Mouse (Mus musculus): ENCODE results near the gene Sumo2. TPM values are rescaled to one million over a fixed set of nuclear protein-coding genes. Genes with fewer than 3 reads are reported as not detected.

Sumo2 gene
- total and polyA plus RNA-seq, 2 experiments from 2014 or later: 543 to 1,028 TPM

- Histone ChIP-seq H3K27me3 (ENCODE audit: insufficient read depth, low read length) (no peaks in the 10 kb centered on the region), H3K4me3 (ENCODE audit: low read depth, low read length) (no peak overlapping the region), H3K9me3 (ENCODE audit: low read length) (no peaks in the 10 kb centered on the region), H3K4me2 (ENCODE audit: low read depth, low read length, poor library complexity, severe bottlenecking) (no peak overlapping the region), H3K36me3 (ENCODE audit: insufficient read depth, low read length) (peaks cover 33% of the 10 kb centered on the region), H3K4me1 (ENCODE audit: insufficient read depth, low read length) (no peaks in the 10 kb centered on the region), H3K27ac (ENCODE audit: low read depth, low read length) (no peak overlapping the region), H3K9ac (replicated peaks; ENCODE audit: low read length, poor library complexity, severe bottlenecking) (no peak overlapping the region)
- 81% methylated on average over 2 of the region's 2 CpGs for WGBS
- ATAC-seq (ENCODE audit: low FRiP score) (no peak), DNase-seq (ENCODE audit: low spot score) (no peak)
- TF ChIP-seq CTCF (IDR thresholded peaks at IDR 0.05): no peak
Observed at GRCm38 (mm10) chr11:115522703-115523102, 13.4 kb downstream of the Sumo2 start.

- Histone ChIP-seq H3K9me3 (ENCODE audit: low read length) (no peaks in the 10 kb centered on the region), H3K27ac (ENCODE audit: low read depth, low read length) (no peak overlapping the region), H3K36me3 (ENCODE audit: insufficient read depth, low read length) (peaks cover 33% of the 10 kb centered on the region), H3K27me3 (ENCODE audit: insufficient read depth, low read length) (no peaks in the 10 kb centered on the region), H3K9ac (replicated peaks; ENCODE audit: low read length, poor library complexity, severe bottlenecking) (no peak overlapping the region), H3K4me2 (ENCODE audit: low read depth, low read length, poor library complexity, severe bottlenecking) (no peak overlapping the region), H3K4me3 (ENCODE audit: low read depth, low read length) (no peak overlapping the region), H3K4me1 (ENCODE audit: insufficient read depth, low read length) (no peaks in the 10 kb centered on the region)
- WGBS: 92% methylated on average over 2 of the region's 2 CpGs
- no peak for TF ChIP-seq CTCF (IDR thresholded peaks at IDR 0.05)
- no peak for ATAC-seq (ENCODE audit: low FRiP score)
- no peak for DNase-seq (ENCODE audit: low spot score)
Observed at GRCm38 (mm10) chr11:115522238-115522637, 13.8 kb downstream of the Sumo2 start.

GRCm38 (mm10) chr11:115521080-115521479 is 15.0 kb downstream of the Sumo2 start:
- no peak overlapping the region for H3K4me2 ChIP-seq (ENCODE audit: low read depth, low read length, poor library complexity, severe bottlenecking)
- no peak for TF ChIP-seq CTCF (IDR thresholded peaks at IDR 0.05)
- ATAC-seq (ENCODE audit: low FRiP score) (no peak), DNase-seq (ENCODE audit: low spot score) (no peak)
- H3K9me3 ChIP-seq (ENCODE audit: low read length): no peaks in the 10 kb centered on the region
- no peak overlapping the region for H3K4me3 ChIP-seq (ENCODE audit: low read depth, low read length)
- no peak overlapping the region for H3K9ac ChIP-seq (replicated peaks; ENCODE audit: low read length, poor library complexity, severe bottlenecking)
- no peaks in the 10 kb centered on the region for H3K4me1 ChIP-seq (ENCODE audit: insufficient read depth, low read length)
- H3K36me3 ChIP-seq (ENCODE audit: insufficient read depth, low read length): peaks cover 26% of the 10 kb centered on the region
- no peaks in the 10 kb centered on the region for H3K27me3 ChIP-seq (ENCODE audit: insufficient read depth, low read length)
- no peak overlapping the region for H3K27ac ChIP-seq (ENCODE audit: low read depth, low read length)
- 90% methylated on average over 4 of the region's 4 CpGs for WGBS

GRCm38 (mm10) chr11:115520218-115520617 is 15.9 kb downstream of the Sumo2 start:
- Histone ChIP-seq H3K27me3 (ENCODE audit: insufficient read depth, low read length) (no peaks in the 10 kb centered on the region), H3K4me3 (ENCODE audit: low read depth, low read length) (no peak overlapping the region)
- WGBS: 45% methylated on average over 2 of the region's 2 CpGs

GRCm38 (mm10) chr11:115519581-115519980 is 16.5 kb downstream of the Sumo2 start:
- Histone ChIP-seq H3K9me3 (ENCODE audit: low read length) (no peaks in the 10 kb centered on the region), H3K4me3 (ENCODE audit: low read depth, low read length) (no peak overlapping the region), H3K27ac (ENCODE audit: low read depth, low read length) (no peak overlapping the region), H3K4me1 (ENCODE audit: insufficient read depth, low read length) (no peaks in the 10 kb centered on the region), H3K27me3 (ENCODE audit: insufficient read depth, low read length) (no peaks in the 10 kb centered on the region), H3K9ac (replicated peaks; ENCODE audit: low read length, poor library complexity, severe bottlenecking) (no peak overlapping the region), H3K4me2 (ENCODE audit: low read depth, low read length, poor library complexity, severe bottlenecking) (no peak overlapping the region), H3K36me3 (ENCODE audit: insufficient read depth, low read length) (peaks cover 16% of the 10 kb centered on the region)
- 92% methylated on average over 3 of the region's 3 CpGs for WGBS
- TF ChIP-seq CTCF (IDR thresholded peaks at IDR 0.05): no peak
- no peak for DNase-seq (ENCODE audit: low spot score)
- no peak for ATAC-seq (ENCODE audit: low FRiP score)

More at GRCm38 (mm10) chr11:115520218-115520617, 15.9 kb downstream of the Sumo2 start:
- no peak overlapping the region for H3K9ac ChIP-seq (replicated peaks; ENCODE audit: low read length, poor library complexity, severe bottlenecking)
- H3K4me2 ChIP-seq (ENCODE audit: low read depth, low read length, poor library complexity, severe bottlenecking): no peak overlapping the region
- ATAC-seq (ENCODE audit: low FRiP score) (no peak), DNase-seq (ENCODE audit: low spot score) (no peak)
- no peak for TF ChIP-seq CTCF (IDR thresholded peaks at IDR 0.05)
- no peaks in the 10 kb centered on the region for H3K4me1 ChIP-seq (ENCODE audit: insufficient read depth, low read length)
- no peaks in the 10 kb centered on the region for H3K9me3 ChIP-seq (ENCODE audit: low read length)
- peaks cover 21% of the 10 kb centered on the region for H3K36me3 ChIP-seq (ENCODE audit: insufficient read depth, low read length)
- H3K27ac ChIP-seq (ENCODE audit: low read depth, low read length): no peak overlapping the region

- Histone ChIP-seq H3K9ac (replicated peaks; ENCODE audit: low read length, poor library complexity, severe bottlenecking) (no peak overlapping the region), H3K4me2 (ENCODE audit: low read depth, low read length, poor library complexity, severe bottlenecking) (no peak overlapping the region), H3K27me3 (ENCODE audit: insufficient read depth, low read length) (no peaks in the 10 kb centered on the region), H3K4me3 (ENCODE audit: low read depth, low read length) (no peak overlapping the region), H3K27ac (ENCODE audit: low read depth, low read length) (no peak overlapping the region), H3K9me3 (ENCODE audit: low read length) (no peaks in the 10 kb centered on the region), H3K4me1 (ENCODE audit: insufficient read depth, low read length) (no peaks in the 10 kb centered on the region), H3K36me3 (ENCODE audit: insufficient read depth, low read length) (peaks cover 11% of the 10 kb centered on the region)
- WGBS: 73% methylated on average over 9 of the region's 9 CpGs
- TF ChIP-seq CTCF (IDR thresholded peaks at IDR 0.05): no peak
- no peak for DNase-seq (ENCODE audit: low spot score)
- ATAC-seq (ENCODE audit: low FRiP score): no peak
Observed at GRCm38 (mm10) chr11:115518693-115519092, 17.4 kb downstream of the Sumo2 start.

All from midbrain, postnatal 0 days (tissue).